Mouse (Mus musculus): ENCODE measurements around the gene Cit.

DNA sequence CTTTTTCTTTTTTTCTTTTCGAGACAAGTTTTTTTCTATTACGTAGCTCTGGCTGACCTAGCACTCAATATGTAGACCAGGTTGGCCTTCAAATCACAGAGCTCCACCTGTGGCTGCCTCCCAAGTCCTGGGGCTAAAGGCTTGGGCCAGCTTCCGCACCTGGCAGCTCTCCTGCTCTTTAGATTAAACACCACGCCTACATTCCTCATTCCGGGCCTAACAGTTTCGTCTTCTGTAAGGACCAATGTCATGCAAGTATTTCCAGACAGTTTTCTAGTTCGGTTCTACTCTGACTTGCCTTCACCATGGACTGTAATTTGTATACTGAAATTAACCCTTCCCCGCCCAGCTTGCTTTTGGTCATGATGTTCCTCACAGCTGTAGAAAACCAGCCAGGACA, 2.1 kb downstream of the Cit start:
- TF ChIP-seq CTCF (IDR thresholded peaks at IDR 0.05; ENCODE audit: borderline replicate concordance, control insufficient read depth, extremely low read depth, insufficient read depth, low read length, poor library complexity): no peak
- TF ChIP-seq POLR2A (IDR thresholded peaks at IDR 0.05; ENCODE audit: control insufficient read depth, extremely low read depth, insufficient read depth, low read length, poor library complexity): no peak
